Mouse (Mus musculus): ENCODE data around the gene Fhit. TPM values are rescaled to one million over a fixed set of nuclear protein-coding genes. Genes with fewer than 3 reads are reported as not detected.

Gene Fhit
- polyA plus RNA-seq, 1 experiment = 3.7 TPM

DNA sequence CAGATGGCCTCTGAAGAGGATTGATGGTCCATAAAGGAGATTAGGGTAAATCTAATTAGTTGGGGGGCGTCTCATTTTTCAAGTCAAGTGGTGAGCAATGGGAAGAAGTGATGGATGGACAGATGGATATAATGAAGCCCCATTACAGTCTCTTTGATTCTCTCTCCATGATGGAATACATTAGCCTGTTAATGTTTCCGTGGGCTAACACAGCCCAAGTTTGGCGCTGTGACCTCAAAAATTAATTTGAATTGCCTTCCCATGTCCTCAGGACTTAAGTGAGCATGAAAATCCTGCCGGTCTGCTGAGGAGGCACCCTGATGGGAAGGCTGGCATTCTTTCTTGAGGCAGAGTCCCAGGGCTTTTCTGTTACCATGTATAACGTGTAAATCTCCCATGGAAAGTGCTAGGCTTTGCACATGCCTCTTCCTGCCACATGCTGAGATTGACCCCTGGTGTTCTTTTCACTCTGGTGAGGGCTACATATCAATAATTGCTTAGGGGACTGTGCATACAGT, 1564.3 kb downstream of the Fhit start:
- 74% methylated on average over 5 of the region's 5 CpGs for WGBS
- Histone ChIP-seq H3K4me1 (ENCODE audit: control insufficient read depth, insufficient read depth, insufficient read length, low read length) (no peaks in the 10 kb centered on the region), H3K27me3 (ENCODE audit: control insufficient read depth, insufficient read depth, low read length) (no peaks in the 10 kb centered on the region), H3K4me3 (ENCODE audit: low read depth, low read length) (no peak overlapping the region), H3K27ac (ENCODE audit: insufficient read depth, low read depth, low read length) (no peak overlapping the region), H3K36me3 (ENCODE audit: control insufficient read depth, insufficient read depth, low read length) (no peaks in the 10 kb centered on the region)
- TF ChIP-seq POLR2A (IDR thresholded peaks at IDR 0.05; ENCODE audit: low read depth, low read length) (no peak), CTCF (IDR thresholded peaks at IDR 0.05; ENCODE audit: extremely low read depth, insufficient read length, insufficient replicate concordance, low read depth, low read length) (no peak)

DNA sequence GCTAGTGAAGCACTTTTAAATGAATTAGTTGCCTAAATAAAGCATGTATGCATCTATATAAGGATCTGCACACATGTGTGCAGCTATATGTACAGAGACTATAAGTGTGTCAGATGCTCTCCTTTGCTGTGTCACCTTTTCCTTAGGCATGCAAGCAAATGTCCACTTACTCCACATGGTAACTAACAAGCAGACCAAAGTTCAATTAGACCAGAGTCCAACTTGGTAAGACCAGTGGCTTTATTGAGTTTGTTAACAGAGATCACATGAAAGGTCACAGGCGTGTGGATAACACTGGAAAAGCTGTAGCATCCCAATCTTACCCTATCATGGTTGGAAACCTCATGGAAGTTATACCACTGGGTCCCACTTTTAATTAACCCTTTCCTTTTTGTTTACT, 1572.7 kb downstream of the Fhit start:
- Histone ChIP-seq H3K4me1 (ENCODE audit: control insufficient read depth, insufficient read depth, insufficient read length, low read length) (no peaks in the 10 kb centered on the region), H3K4me3 (ENCODE audit: low read depth, low read length) (no peak overlapping the region), H3K27ac (ENCODE audit: insufficient read depth, low read depth, low read length) (no peak overlapping the region), H3K27me3 (ENCODE audit: control insufficient read depth, insufficient read depth, low read length) (no peaks in the 10 kb centered on the region), H3K36me3 (ENCODE audit: control insufficient read depth, insufficient read depth, low read length) (no peaks in the 10 kb centered on the region)
- TF ChIP-seq CTCF (IDR thresholded peaks at IDR 0.05; ENCODE audit: extremely low read depth, insufficient read length, insufficient replicate concordance, low read depth, low read length) = no peak
- no peak for TF ChIP-seq POLR2A (IDR thresholded peaks at IDR 0.05; ENCODE audit: low read depth, low read length)
- WGBS = 77% methylated on average over 1 of the region's 1 CpGs

DNA sequence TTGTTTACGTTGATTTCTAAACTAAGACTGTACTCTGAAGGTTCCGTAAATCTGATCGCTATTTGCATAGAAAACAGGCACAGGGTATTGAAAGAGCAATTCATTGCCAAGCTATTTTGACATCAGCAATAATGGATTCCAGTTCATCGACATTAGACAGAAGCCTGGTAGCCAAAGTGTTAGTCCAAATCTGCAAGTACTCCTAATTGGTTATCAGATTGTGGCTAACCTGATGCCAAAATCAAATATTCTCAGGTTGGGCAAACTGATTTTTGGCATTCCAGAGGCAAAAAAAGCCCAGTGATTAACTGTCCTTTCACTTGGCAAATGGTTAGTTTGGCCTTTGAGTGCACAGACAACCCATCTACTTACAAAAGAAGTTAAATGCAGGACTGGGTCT, 1573.9 kb downstream of the Fhit start:
- WGBS = 90% methylated on average over 4 of the region's 4 CpGs
- H3K27me3 ChIP-seq (ENCODE audit: control insufficient read depth, insufficient read depth, low read length) = no peaks in the 10 kb centered on the region
- no peaks in the 10 kb centered on the region for H3K4me1 ChIP-seq (ENCODE audit: control insufficient read depth, insufficient read depth, insufficient read length, low read length)
- TF ChIP-seq POLR2A (IDR thresholded peaks at IDR 0.05; ENCODE audit: low read depth, low read length) = no peak
- TF ChIP-seq CTCF (IDR thresholded peaks at IDR 0.05; ENCODE audit: extremely low read depth, insufficient read length, insufficient replicate concordance, low read depth, low read length) = no peak
- H3K4me3 ChIP-seq (ENCODE audit: low read depth, low read length) = no peak overlapping the region
- H3K36me3 ChIP-seq (ENCODE audit: control insufficient read depth, insufficient read depth, low read length) = no peaks in the 10 kb centered on the region
- no peak overlapping the region for H3K27ac ChIP-seq (ENCODE audit: insufficient read depth, low read depth, low read length)

DNA sequence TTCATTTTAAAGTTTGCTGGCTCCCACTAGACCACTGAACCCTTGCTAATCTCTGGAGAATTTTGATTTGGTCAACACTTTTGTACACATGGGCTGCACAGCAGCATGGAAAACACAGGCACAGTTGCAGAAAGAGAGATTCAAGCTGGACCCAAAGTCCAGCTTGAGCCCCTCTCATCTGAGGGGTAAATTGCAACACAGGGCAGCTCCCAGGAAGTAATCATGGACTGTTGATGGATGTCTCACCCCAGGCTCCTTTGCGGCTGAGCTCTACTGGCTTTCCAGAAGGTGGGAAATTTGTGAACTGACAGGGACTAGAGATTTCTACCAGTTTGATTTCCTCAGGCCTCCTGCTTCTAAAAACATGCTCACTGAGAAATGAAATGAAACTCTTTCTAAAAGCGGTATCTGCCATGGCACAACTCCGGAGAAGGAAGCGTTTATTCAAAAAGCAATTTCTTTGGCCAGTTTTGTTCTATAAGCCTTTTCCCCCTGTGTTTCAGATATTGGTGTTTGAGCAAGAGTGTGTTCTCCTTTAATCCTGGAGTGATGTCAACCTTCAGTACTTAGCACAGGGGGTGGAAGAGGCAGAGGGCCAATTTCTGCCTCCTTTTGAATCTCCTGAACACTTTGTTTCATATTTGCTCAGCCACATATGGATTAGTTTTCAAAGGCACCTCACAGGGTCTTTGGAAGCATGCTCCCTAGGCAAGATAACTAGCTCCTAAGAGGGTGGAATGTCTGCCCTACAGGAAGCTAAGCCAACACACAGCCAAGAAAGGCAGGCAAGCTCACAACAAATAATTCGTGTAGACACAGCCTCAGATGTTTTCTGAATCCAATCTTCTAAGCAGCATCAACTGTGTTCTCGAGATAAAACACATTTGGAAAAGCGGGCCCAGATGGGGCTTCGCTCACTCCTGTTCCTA, 1578.3 kb downstream of the Fhit start:
- Histone ChIP-seq H3K27ac (ENCODE audit: insufficient read depth, low read depth, low read length) (no peak overlapping the region), H3K36me3 (ENCODE audit: control insufficient read depth, insufficient read depth, low read length) (no peaks in the 10 kb centered on the region), H3K4me3 (ENCODE audit: low read depth, low read length) (no peak overlapping the region), H3K4me1 (ENCODE audit: control insufficient read depth, insufficient read depth, insufficient read length, low read length) (no peaks in the 10 kb centered on the region), H3K27me3 (ENCODE audit: control insufficient read depth, insufficient read depth, low read length) (no peaks in the 10 kb centered on the region)
- TF ChIP-seq POLR2A (IDR thresholded peaks at IDR 0.05; ENCODE audit: low read depth, low read length) (no peak), CTCF (IDR thresholded peaks at IDR 0.05; ENCODE audit: extremely low read depth, insufficient read length, insufficient replicate concordance, low read depth, low read length) (no peak)
- WGBS = 75% methylated on average over 8 of the region's 8 CpGs

DNA sequence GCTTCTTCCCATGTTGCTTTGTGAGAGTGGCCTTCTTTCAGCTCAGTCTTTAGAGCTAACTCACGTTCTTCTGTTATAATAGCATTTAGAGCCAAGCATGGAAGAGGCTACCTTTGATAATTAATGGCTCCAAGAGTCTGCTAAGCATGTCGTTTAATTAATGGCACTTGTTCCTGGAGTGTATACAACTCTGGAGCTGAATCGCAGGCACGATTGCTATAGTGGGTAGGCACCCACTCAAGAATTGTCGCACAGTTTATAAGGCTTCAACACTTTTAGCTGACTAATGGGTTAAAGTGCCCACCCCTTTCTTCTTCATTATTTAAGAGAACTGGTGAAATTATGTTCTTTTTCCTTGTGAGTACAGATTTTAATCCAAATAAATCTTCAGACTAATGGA, 1605.5 kb downstream of the Fhit start:
- H3K36me3 ChIP-seq (ENCODE audit: control insufficient read depth, insufficient read depth, low read length) = no peaks in the 10 kb centered on the region
- H3K4me1 ChIP-seq (ENCODE audit: control insufficient read depth, insufficient read depth, insufficient read length, low read length) = no peaks in the 10 kb centered on the region
- no peak for TF ChIP-seq CTCF (IDR thresholded peaks at IDR 0.05; ENCODE audit: extremely low read depth, insufficient read length, insufficient replicate concordance, low read depth, low read length)
- no peak for TF ChIP-seq POLR2A (IDR thresholded peaks at IDR 0.05; ENCODE audit: low read depth, low read length)
- 67% methylated on average over 5 of the region's 5 CpGs for WGBS
- H3K4me3 ChIP-seq (ENCODE audit: low read depth, low read length) = no peak overlapping the region
- no peak overlapping the region for H3K27ac ChIP-seq (ENCODE audit: insufficient read depth, low read depth, low read length)
- no peaks in the 10 kb centered on the region for H3K27me3 ChIP-seq (ENCODE audit: control insufficient read depth, insufficient read depth, low read length)

DNA sequence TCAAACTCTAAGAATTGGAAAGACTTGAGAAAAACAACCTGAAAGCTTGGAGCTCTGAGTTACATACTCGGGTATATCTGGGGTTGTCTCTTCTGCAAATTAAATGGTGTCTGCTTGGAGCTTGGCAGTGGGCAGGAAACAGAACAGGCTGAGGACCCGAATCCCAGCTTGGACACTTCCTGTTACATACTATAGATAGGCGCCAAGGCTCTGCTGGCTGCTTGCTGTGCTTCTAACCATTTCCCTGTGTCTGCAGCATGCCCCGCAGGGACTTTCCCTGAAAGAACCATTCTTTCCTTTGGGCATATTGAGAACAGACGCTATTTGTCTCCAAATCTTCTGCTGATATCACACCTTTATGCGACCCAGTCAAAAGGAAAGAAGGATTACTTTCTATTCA, 1606.0 kb downstream of the Fhit start:
- WGBS = 53% methylated on average over 6 of the region's 6 CpGs
- no peak for TF ChIP-seq CTCF (IDR thresholded peaks at IDR 0.05; ENCODE audit: extremely low read depth, insufficient read length, insufficient replicate concordance, low read depth, low read length)
- TF ChIP-seq POLR2A (IDR thresholded peaks at IDR 0.05; ENCODE audit: low read depth, low read length) = no peak
- no peak overlapping the region for H3K4me3 ChIP-seq (ENCODE audit: low read depth, low read length)
- no peaks in the 10 kb centered on the region for H3K27me3 ChIP-seq (ENCODE audit: control insufficient read depth, insufficient read depth, low read length)
- no peaks in the 10 kb centered on the region for H3K4me1 ChIP-seq (ENCODE audit: control insufficient read depth, insufficient read depth, insufficient read length, low read length)
- no peaks in the 10 kb centered on the region for H3K36me3 ChIP-seq (ENCODE audit: control insufficient read depth, insufficient read depth, low read length)
- H3K27ac ChIP-seq (ENCODE audit: insufficient read depth, low read depth, low read length) = no peak overlapping the region

DNA sequence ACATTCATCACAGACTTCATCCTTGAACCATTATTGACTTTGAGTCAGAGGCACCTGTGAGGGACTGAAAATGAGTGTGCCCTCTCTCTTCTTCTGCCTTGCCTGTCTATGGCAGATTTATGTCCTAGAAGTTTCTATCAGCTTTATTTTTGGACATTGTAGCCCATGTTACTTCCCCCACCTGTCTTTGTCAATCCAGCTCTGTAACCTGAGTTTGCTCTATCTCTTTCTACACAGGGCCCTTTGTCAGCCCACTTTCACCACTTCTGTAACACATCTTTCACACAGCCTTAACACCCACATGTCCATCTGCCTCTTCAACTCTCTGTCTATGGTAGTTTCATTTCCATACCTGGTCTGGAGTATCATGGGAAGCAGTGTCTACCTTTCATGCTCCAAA, 1609.7 kb downstream of the Fhit start:
- no peaks in the 10 kb centered on the region for H3K4me1 ChIP-seq (ENCODE audit: control insufficient read depth, insufficient read depth, insufficient read length, low read length)
- no peak overlapping the region for H3K27ac ChIP-seq (ENCODE audit: insufficient read depth, low read depth, low read length)
- no peak overlapping the region for H3K4me3 ChIP-seq (ENCODE audit: low read depth, low read length)
- no peaks in the 10 kb centered on the region for H3K27me3 ChIP-seq (ENCODE audit: control insufficient read depth, insufficient read depth, low read length)
- TF ChIP-seq CTCF (IDR thresholded peaks at IDR 0.05; ENCODE audit: extremely low read depth, insufficient read length, insufficient replicate concordance, low read depth, low read length) = no peak
- no peak for TF ChIP-seq POLR2A (IDR thresholded peaks at IDR 0.05; ENCODE audit: low read depth, low read length)
- no peaks in the 10 kb centered on the region for H3K36me3 ChIP-seq (ENCODE audit: control insufficient read depth, insufficient read depth, low read length)

Measured in small intestine, adult 2 months (tissue).